Mouse (Mus musculus) hindbrain, embryonic 11.5 days (tissue): ENCODE results near the gene Cacna2d4. TPM values are rescaled to one million over a fixed set of nuclear protein-coding genes. Genes with fewer than 3 reads are reported as not detected.

Experiments used
- ATAC-seq: fragments of 200-750 bp; cut with Nextera tagmentation; 2 replicates; pipeline ENCODE4 v1.8.0; 2017; ENCODE audit warnings: mild to moderate bottlenecking, moderate TSS enrichment, moderate library complexity; ENCODE audit not compliant: low FRiP score
- DNase-seq: peaks from one replicate; pipeline ENCODE4 v3.0.0-alpha.2; 2015; ENCODE audit warnings: low spot score
- H3K27ac ChIP-seq: fragments of 300-500 bp; sonication (generic); 2 replicates; pipeline ENCODE4 v1.5.1; 2014; ENCODE audit warnings: mild to moderate bottlenecking, low read depth, low read length
- H3K27me3 ChIP-seq: fragments of 300-500 bp; sonication (generic); 2 replicates; pipeline ENCODE4 v1.6.1; 2014; ENCODE audit warnings: mild to moderate bottlenecking, low read length, moderate library complexity, mixed read lengths; ENCODE audit not compliant: control insufficient read depth, insufficient read depth
- H3K36me3 ChIP-seq: fragments of 300-500 bp; sonication (generic); 2 replicates; pipeline ENCODE4 v1.6.1; 2014; ENCODE audit warnings: mild to moderate bottlenecking, low read length, moderate library complexity, mixed read lengths; ENCODE audit not compliant: control insufficient read depth, insufficient read depth
- H3K4me1 ChIP-seq: fragments of 300-500 bp; sonication (generic); replicated peaks from 2 replicates; pipeline ENCODE4 v1.6.1; 2014; ENCODE audit warnings: low read length, mixed read lengths; ENCODE audit not compliant: control insufficient read depth, insufficient read depth
- H3K4me2 ChIP-seq: fragments of 300-500 bp; sonication (generic); replicated peaks from 2 replicates; pipeline ENCODE4 v1.6.1; 2014; ENCODE audit warnings: mild to moderate bottlenecking, low read depth, low read length
- H3K4me3 ChIP-seq: fragments of 300-500 bp; sonication (generic); 2 replicates; pipeline ENCODE4 v1.5.1; 2014; ENCODE audit warnings: low read depth, low read length
- H3K9ac ChIP-seq: fragments of 300-500 bp; sonication (generic); 2 replicates; pipeline ENCODE4 v1.6.1; 2014; ENCODE audit warnings: low read depth, low read length
- H3K9me3 ChIP-seq: fragments of 300-500 bp; sonication (generic); 2 replicates; pipeline ENCODE4 v1.6.1; 2016; ENCODE audit warnings: low read length; ENCODE audit not compliant: control insufficient read depth
- WGBS: fragments of 180-500 bp; shearing (Covaris S2); extraction: QIAGEN DNeasy Blood & Tissue Kit; methylation state at CpG from one replicate; pipeline ENCODE4 v1.1.7; 2014; 5-methylcytosine and 5-hydroxymethylcytosine counted together
- polyA plus RNA-seq: library from polyadenylated mRNA; unstranded; fragments of >200 nt; fragmentation: Nextera tagmentation; extraction: Ambion mirVana; gene quantifications from 2 replicates; pipeline ENCODE4 v1.2.1, GENCODE M21; 2014

The Cacna2d4 gene
- 0.05 TPM in 1 of 2 replicates, not detected in the other for polyA plus RNA-seq

GRCm38 (mm10) chr6:119236241-119236640, at the start of gene Cacna2d4:
TSS of gene Cacna2d4 (plus strand) at chr6:119236526.
- Histone ChIP-seq H3K36me3 (no peaks in the 10 kb centered on the region), H3K4me2 (no peak within 1 kb of the TSS), H3K27ac (no peak within 1 kb of the TSS), H3K4me3 (no peak within 1 kb of the TSS), H3K9me3 (no peaks in the 10 kb centered on the region), H3K27me3 (no peaks in the 10 kb centered on the region), H3K9ac (no peak within 1 kb of the TSS), H3K4me1 (no peaks in the 10 kb centered on the region)
- ATAC-seq (no peak), DNase-seq (no peak)
- WGBS = 67% methylated on average over 1 of the region's 1 CpGs

GRCm38 (mm10) chr6:119186658-119187057, 49.7 kb upstream of the Cacna2d4 start:
- Histone ChIP-seq H3K4me2 (no peak overlapping the region), H3K9ac (no peak overlapping the region), H3K4me1 (no peaks in the 10 kb centered on the region), H3K9me3 (no peaks in the 10 kb centered on the region), H3K27ac (no peak overlapping the region), H3K4me3 (no peak overlapping the region), H3K36me3 (no peaks in the 10 kb centered on the region), H3K27me3 (no peaks in the 10 kb centered on the region)
- DNase-seq = peak; percentile 16
- 66% methylated on average over 8 of the region's 8 CpGs for WGBS
- ATAC-seq = no peak

GRCm38 (mm10) chr6:119187631-119188030, 48.7 kb upstream of the Cacna2d4 start:
- Histone ChIP-seq H3K36me3 (no peaks in the 10 kb centered on the region), H3K4me3 (no peak overlapping the region), H3K4me2 (no peak overlapping the region), H3K27me3 (no peaks in the 10 kb centered on the region), H3K27ac (no peak overlapping the region), H3K9me3 (no peaks in the 10 kb centered on the region), H3K9ac (no peak overlapping the region), H3K4me1 (no peaks in the 10 kb centered on the region)
- 88% methylated on average over 6 of the region's 6 CpGs for WGBS
- ATAC-seq (no peak), DNase-seq (no peak)

GRCm38 (mm10) chr6:119191478-119191877, 44.8 kb upstream of the Cacna2d4 start:
- WGBS = 92% methylated on average over 4 of the region's 4 CpGs
- no peak for ATAC-seq
- H3K36me3 ChIP-seq = no peaks in the 10 kb centered on the region

GRCm38 (mm10) chr6:119193571-119194154, 42.7 kb upstream of the Cacna2d4 start:
- 88% methylated on average over 15 of the region's 15 CpGs for WGBS
- no peaks in the 10 kb centered on the region for H3K36me3 ChIP-seq
- DNase-seq = no peak
- no peaks in the 10 kb centered on the region for H3K27me3 ChIP-seq
- no peaks in the 10 kb centered on the region for H3K9me3 ChIP-seq
- no peak overlapping the region for H3K27ac ChIP-seq
- no peak for ATAC-seq
- no peak overlapping the region for H3K9ac ChIP-seq
- no peaks in the 10 kb centered on the region; the same call in 1 of the 2 replicates for H3K4me1 ChIP-seq
- H3K4me2 ChIP-seq = no peak overlapping the region
- no peak overlapping the region for H3K4me3 ChIP-seq

More at GRCm38 (mm10) chr6:119191478-119191877, 44.8 kb upstream of the Cacna2d4 start:
- Histone ChIP-seq H3K4me3 (no peak overlapping the region), H3K4me2 (no peak overlapping the region), H3K27ac (no peak overlapping the region), H3K9me3 (no peaks in the 10 kb centered on the region), H3K9ac (no peak overlapping the region), H3K4me1 (no peaks in the 10 kb centered on the region), H3K27me3 (no peaks in the 10 kb centered on the region)
- DNase-seq = no peak

- DNase-seq (no peak), ATAC-seq (no peak)
- H3K36me3 ChIP-seq = no peaks in the 10 kb centered on the region
Measured at GRCm38 (mm10) chr6:119194161-119194560, 42.2 kb upstream of the Cacna2d4 start.

GRCm38 (mm10) chr6:119194601-119195000, 41.7 kb upstream of the Cacna2d4 start:
- no peaks in the 10 kb centered on the region for H3K36me3 ChIP-seq
- WGBS = 85% methylated on average over 7 of the region's 7 CpGs
- DNase-seq = no peak

More at GRCm38 (mm10) chr6:119194161-119194560, 42.2 kb upstream of the Cacna2d4 start:
- Histone ChIP-seq H3K27me3 (no peaks in the 10 kb centered on the region), H3K4me1 (no peaks in the 10 kb centered on the region; the same call in 1 of the 2 replicates), H3K27ac (no peak overlapping the region), H3K9ac (no peak overlapping the region), H3K4me3 (no peak overlapping the region), H3K4me2 (no peak overlapping the region), H3K9me3 (no peaks in the 10 kb centered on the region)
- WGBS = 78% methylated on average over 9 of the region's 9 CpGs

GRCm38 (mm10) chr6:119196382-119197305, 39.7 kb upstream of the Cacna2d4 start, which contains the start of gene Cacna1c:
TSS of gene Cacna1c (minus strand) at chr6:119196418.
- no peak within 1 kb of the TSS for H3K4me2 ChIP-seq
- H3K27ac ChIP-seq = no peak within 1 kb of the TSS
- ATAC-seq (no peak), DNase-seq (no peak)
- WGBS = 84% methylated on average over 17 of the region's 17 CpGs
- H3K4me3 ChIP-seq = no peak within 1 kb of the TSS
- no peaks in the 10 kb centered on the region; the same call in 1 of the 2 replicates for H3K4me1 ChIP-seq
- no peaks in the 10 kb centered on the region for H3K27me3 ChIP-seq
- no peaks in the 10 kb centered on the region for H3K9me3 ChIP-seq
- no peaks in the 10 kb centered on the region for H3K36me3 ChIP-seq
- H3K9ac ChIP-seq = no peak within 1 kb of the TSS

More at GRCm38 (mm10) chr6:119194601-119195000, 41.7 kb upstream of the Cacna2d4 start:
- Histone ChIP-seq H3K27me3 (no peaks in the 10 kb centered on the region), H3K4me3 (no peak overlapping the region), H3K4me2 (no peak overlapping the region), H3K27ac (no peak overlapping the region), H3K4me1 (no peaks in the 10 kb centered on the region; the same call in 1 of the 2 replicates), H3K9me3 (no peaks in the 10 kb centered on the region), H3K9ac (no peak overlapping the region)
- ATAC-seq = no peak
